Mouse (Mus musculus): Measurements from ENCODE around the gene Zfp568. TPM values are rescaled to one million over a fixed set of nuclear protein-coding genes. Genes with fewer than 3 reads are reported as not detected.

Gene Zfp568
- polyA plus RNA-seq, 1 experiment = 27.4 TPM

DNA sequence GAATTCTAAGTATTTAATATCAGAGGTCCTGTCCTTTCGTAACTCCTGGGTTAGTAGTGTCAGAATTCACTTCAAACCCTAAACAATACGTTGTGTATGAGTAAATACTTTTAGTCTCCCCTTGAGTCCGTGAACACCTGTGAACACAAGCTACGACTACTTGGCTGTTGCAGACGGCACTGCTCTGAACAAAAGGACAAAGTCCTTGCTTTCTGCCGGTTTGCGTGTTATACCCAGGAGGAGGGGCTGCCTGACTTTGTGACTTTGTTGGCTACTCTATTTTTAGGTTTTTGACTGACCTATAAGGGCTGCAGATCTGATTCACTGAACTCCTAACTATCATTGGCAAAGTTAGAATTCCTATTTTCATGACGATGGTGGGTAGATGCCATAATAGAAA lies 2.3 kb downstream of the Zfp568 start:
- H3ac ChIP-seq (ENCODE audit: control insufficient read depth, insufficient read length) = no peak overlapping the region
- H3K4me3 ChIP-seq = peak overlapping the region; percentile 54
- H3K27me3 ChIP-seq (ENCODE audit: control insufficient read depth, insufficient read depth, insufficient read length) = no peaks in the 10 kb centered on the region
- H3K79me2 ChIP-seq (ENCODE audit: control insufficient read depth, insufficient read depth) = peaks cover 72% of the 10 kb centered on the region
- no peak for TF ChIP-seq E2F4 (IDR thresholded peaks at IDR 0.05; ENCODE audit: insufficient read depth)
- TF ChIP-seq POLR2A (IDR thresholded peaks at IDR 0.05; ENCODE audit: insufficient read length, low read depth) = peak; percentile 42
- TF ChIP-seq TCF3 (IDR thresholded peaks at IDR 0.05; ENCODE audit: insufficient read length, low read depth) = no peak
- no peak for TF ChIP-seq MYOD1 (IDR thresholded peaks at IDR 0.05; ENCODE audit: control insufficient read depth in 1 of 3, insufficient read length in 2 of 3, low read depth in 2 of 3)
- H3K36me3 ChIP-seq (ENCODE audit: control insufficient read depth, insufficient read depth) = peaks cover 43% of the 10 kb centered on the region
- peak overlapping the region; percentile 93 for H3K4me2 ChIP-seq (ENCODE audit: low read depth)

DNA sequence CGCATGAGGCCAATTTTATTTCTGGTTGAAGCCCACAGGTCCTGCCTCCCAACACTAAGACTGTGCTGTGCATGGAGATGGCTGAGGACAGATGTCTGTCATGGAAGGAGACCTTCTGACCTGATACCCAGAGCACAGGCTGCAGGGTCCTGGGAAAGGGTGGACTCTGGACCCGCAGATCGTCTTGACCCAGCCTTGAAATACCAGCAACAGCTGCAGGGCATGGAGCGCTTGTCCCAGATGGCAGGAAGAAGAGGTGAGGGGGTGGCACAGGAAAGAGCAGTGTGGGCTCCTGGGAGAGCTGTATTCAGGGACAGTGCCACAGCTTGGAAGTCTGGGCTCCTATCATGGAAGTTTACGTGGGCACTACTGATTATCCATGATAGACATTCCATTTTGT lies 3.8 kb downstream of the Zfp568 start:
- H3K79me2 ChIP-seq (ENCODE audit: control insufficient read depth, insufficient read depth) = peaks cover 81% of the 10 kb centered on the region
- H3K4me2 ChIP-seq (ENCODE audit: low read depth) = peak overlapping the region; percentile 93
- peaks cover 51% of the 10 kb centered on the region for H3K36me3 ChIP-seq (ENCODE audit: control insufficient read depth, insufficient read depth)
- H3K27me3 ChIP-seq (ENCODE audit: control insufficient read depth, insufficient read depth, insufficient read length) = no peaks in the 10 kb centered on the region
- no peak overlapping the region for H3ac ChIP-seq (ENCODE audit: control insufficient read depth, insufficient read length)
- TF ChIP-seq POLR2AphosphoS2 (IDR thresholded peaks at IDR 0.05; ENCODE audit: insufficient read length, low read depth) = peak; percentile 39
- TF ChIP-seq TCF12 (IDR thresholded peaks at IDR 0.05; ENCODE audit: insufficient read depth, poor library complexity, severe bottlenecking) = peak; percentile 59
- TF ChIP-seq TCF3 (IDR thresholded peaks at IDR 0.05; ENCODE audit: insufficient read length, low read depth) = peak; percentile 34
- no peak for TF ChIP-seq E2F4 (IDR thresholded peaks at IDR 0.05; ENCODE audit: insufficient read depth)
- peak in 2 of 3 experiments; percentile 93 to 96 for TF ChIP-seq MYOD1 (IDR thresholded peaks at IDR 0.05; ENCODE audit: control insufficient read depth in 1 of 3, insufficient read length in 2 of 3, low read depth in 2 of 3)
- no peak for TF ChIP-seq USF1 (IDR thresholded peaks at IDR 0.05; ENCODE audit: low read depth)
- TF ChIP-seq POLR2A (IDR thresholded peaks at IDR 0.05; ENCODE audit: insufficient read length, low read depth) = no peak
- TF ChIP-seq CEBPB (IDR thresholded peaks at IDR 0.05; ENCODE audit: insufficient read depth, poor library complexity, severe bottlenecking) = no peak
- TF ChIP-seq SRF (IDR thresholded peaks at IDR 0.05; ENCODE audit: control insufficient read depth, insufficient read length, low read depth) = no peak
- no peak for TF ChIP-seq REST (IDR thresholded peaks at IDR 0.05; ENCODE audit: insufficient read depth, insufficient read length)
- TF ChIP-seq MAX (IDR thresholded peaks at IDR 0.05; ENCODE audit: low read depth) = no peak
- TF ChIP-seq MYOG (IDR thresholded peaks at IDR 0.05; ENCODE audit: control insufficient read depth in 1 of 3, insufficient read depth in 1 of 3, insufficient read length in 2 of 3, low read depth in 2 of 3) = peak; percentile 54 to 97 (median 85)
- H3K4me3 ChIP-seq = peak overlapping the region; percentile 54

DNA sequence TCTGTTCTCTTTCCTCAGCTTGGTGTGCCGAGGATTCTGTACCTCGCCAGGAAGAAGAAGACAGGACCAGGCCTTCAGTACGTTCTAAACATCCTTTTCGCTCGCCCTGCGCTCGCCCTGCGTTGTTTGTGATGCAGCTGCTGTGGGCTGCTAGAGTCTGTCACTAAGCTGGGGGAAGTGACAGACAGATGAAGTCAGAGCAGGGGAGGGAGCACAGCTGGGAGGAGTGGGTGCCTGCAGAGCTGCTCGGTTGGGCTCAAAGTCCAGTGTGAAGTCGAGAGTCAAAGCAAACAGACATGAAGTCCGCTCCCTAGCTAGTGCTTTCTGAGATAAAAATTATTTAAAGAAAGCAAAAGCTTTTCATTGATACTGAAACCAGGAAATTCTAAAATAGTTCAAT lies 5.3 kb downstream of the Zfp568 start:
- H3K4me2 ChIP-seq (ENCODE audit: low read depth) = peak overlapping the region; percentile 53
- H3K4me3 ChIP-seq = no peak overlapping the region
- H3K79me2 ChIP-seq (ENCODE audit: control insufficient read depth, insufficient read depth) = peaks cover 87% of the 10 kb centered on the region
- peaks cover 57% of the 10 kb centered on the region for H3K36me3 ChIP-seq (ENCODE audit: control insufficient read depth, insufficient read depth)
- TF ChIP-seq TCF12 (IDR thresholded peaks at IDR 0.05; ENCODE audit: insufficient read depth, poor library complexity, severe bottlenecking) = no peak
- TF ChIP-seq CEBPB (IDR thresholded peaks at IDR 0.05; ENCODE audit: insufficient read depth, poor library complexity, severe bottlenecking) = no peak
- no peak for TF ChIP-seq TCF3 (IDR thresholded peaks at IDR 0.05; ENCODE audit: insufficient read length, low read depth)
- no peak for TF ChIP-seq SRF (IDR thresholded peaks at IDR 0.05; ENCODE audit: control insufficient read depth, insufficient read length, low read depth)
- no peak for TF ChIP-seq POLR2A (IDR thresholded peaks at IDR 0.05; ENCODE audit: insufficient read length, low read depth)
- peak; percentile 4 to 90 (median 79) for TF ChIP-seq MYOD1 (IDR thresholded peaks at IDR 0.05; ENCODE audit: control insufficient read depth in 1 of 3, insufficient read length in 2 of 3, low read depth in 2 of 3)
- TF ChIP-seq REST (IDR thresholded peaks at IDR 0.05; ENCODE audit: insufficient read depth, insufficient read length) = no peak
- peak in 2 of 3 experiments; percentile 63 to 81 for TF ChIP-seq MYOG (IDR thresholded peaks at IDR 0.05; ENCODE audit: control insufficient read depth in 1 of 3, insufficient read depth in 1 of 3, insufficient read length in 2 of 3, low read depth in 2 of 3)
- TF ChIP-seq USF1 (IDR thresholded peaks at IDR 0.05; ENCODE audit: low read depth) = no peak
- TF ChIP-seq POLR2AphosphoS2 (IDR thresholded peaks at IDR 0.05; ENCODE audit: insufficient read length, low read depth) = no peak
- TF ChIP-seq E2F4 (IDR thresholded peaks at IDR 0.05; ENCODE audit: insufficient read depth) = no peak
- TF ChIP-seq MAX (IDR thresholded peaks at IDR 0.05; ENCODE audit: low read depth) = no peak
- H3ac ChIP-seq (ENCODE audit: control insufficient read depth, insufficient read length) = no peak overlapping the region
- H3K27me3 ChIP-seq (ENCODE audit: control insufficient read depth, insufficient read depth, insufficient read length) = no peaks in the 10 kb centered on the region

DNA sequence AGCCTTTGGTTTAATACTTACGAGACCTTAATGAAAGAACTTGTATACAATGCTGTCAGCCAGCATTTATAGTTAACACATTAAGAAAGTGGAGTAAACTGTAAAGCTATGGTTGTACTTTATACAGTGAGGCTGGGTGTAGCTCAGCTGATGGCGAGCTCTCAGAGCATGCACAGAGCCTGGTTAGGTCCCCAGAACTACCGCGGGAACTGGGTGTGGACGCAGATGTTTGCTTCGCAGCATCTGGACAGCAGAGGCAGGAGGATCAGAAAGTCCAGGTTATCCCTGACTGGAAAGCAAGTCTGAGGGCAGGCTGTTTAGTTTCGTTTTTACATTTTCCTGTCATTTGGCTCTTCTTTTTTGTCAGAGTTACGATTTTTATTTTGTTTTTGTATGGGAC lies 8.9 kb downstream of the Zfp568 start:
- no peak overlapping the region for H3K4me2 ChIP-seq (ENCODE audit: low read depth)
- TF ChIP-seq MYOG (IDR thresholded peaks at IDR 0.05; ENCODE audit: control insufficient read depth in 1 of 3, insufficient read depth in 1 of 3, insufficient read length in 2 of 3, low read depth in 2 of 3) = no peak
- TF ChIP-seq USF1 (IDR thresholded peaks at IDR 0.05; ENCODE audit: low read depth) = no peak
- no peak for TF ChIP-seq MAX (IDR thresholded peaks at IDR 0.05; ENCODE audit: low read depth)
- TF ChIP-seq E2F4 (IDR thresholded peaks at IDR 0.05; ENCODE audit: insufficient read depth) = no peak
- TF ChIP-seq POLR2AphosphoS2 (IDR thresholded peaks at IDR 0.05; ENCODE audit: insufficient read length, low read depth) = peak; percentile 29
- TF ChIP-seq POLR2A (IDR thresholded peaks at IDR 0.05; ENCODE audit: insufficient read length, low read depth) = no peak
- TF ChIP-seq TCF3 (IDR thresholded peaks at IDR 0.05; ENCODE audit: insufficient read length, low read depth) = no peak
- peaks cover 61% of the 10 kb centered on the region for H3K36me3 ChIP-seq (ENCODE audit: control insufficient read depth, insufficient read depth)
- H3K79me2 ChIP-seq (ENCODE audit: control insufficient read depth, insufficient read depth) = peaks cover 92% of the 10 kb centered on the region
- H3ac ChIP-seq (ENCODE audit: control insufficient read depth, insufficient read length) = no peak overlapping the region
- H3K27me3 ChIP-seq (ENCODE audit: control insufficient read depth, insufficient read depth, insufficient read length) = no peaks in the 10 kb centered on the region
- no peak overlapping the region for H3K4me3 ChIP-seq

DNA sequence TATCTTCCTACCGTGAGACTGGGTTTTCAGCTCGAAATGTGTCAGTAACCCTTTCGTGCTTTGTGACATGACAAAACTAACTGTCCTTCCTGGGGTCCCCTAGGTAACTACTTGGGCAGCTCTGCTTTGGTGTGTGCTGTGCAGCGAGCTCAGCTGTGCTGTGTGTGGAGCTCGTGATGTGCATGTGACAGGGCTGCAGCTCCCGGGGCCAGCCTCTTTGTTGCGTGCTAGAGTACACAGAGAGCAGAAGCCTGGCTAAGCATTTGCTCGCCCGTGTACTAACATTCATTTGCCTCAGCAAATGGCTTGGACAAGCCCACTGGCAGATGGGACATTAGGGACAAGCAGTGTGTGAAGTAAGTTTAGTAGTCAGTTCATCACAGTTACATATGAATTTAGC lies 9.6 kb downstream of the Zfp568 start:
- Histone ChIP-seq H3K4me2 (ENCODE audit: low read depth) (no peak overlapping the region), H3K79me2 (ENCODE audit: control insufficient read depth, insufficient read depth) (peaks cover 94% of the 10 kb centered on the region), H3K36me3 (ENCODE audit: control insufficient read depth, insufficient read depth) (peaks cover 65% of the 10 kb centered on the region), H3K4me3 (no peak overlapping the region), H3K27me3 (ENCODE audit: control insufficient read depth, insufficient read depth, insufficient read length) (no peaks in the 10 kb centered on the region), H3ac (ENCODE audit: control insufficient read depth, insufficient read length) (no peak overlapping the region)
- TF ChIP-seq MYOG (IDR thresholded peaks at IDR 0.05; ENCODE audit: control insufficient read depth in 1 of 3, insufficient read depth in 1 of 3, insufficient read length in 2 of 3, low read depth in 2 of 3) (no peak), CEBPB (IDR thresholded peaks at IDR 0.05; ENCODE audit: insufficient read depth, poor library complexity, severe bottlenecking) (no peak), POLR2A (IDR thresholded peaks at IDR 0.05; ENCODE audit: insufficient read length, low read depth) (no peak), USF1 (IDR thresholded peaks at IDR 0.05; ENCODE audit: low read depth) (no peak), MYOD1 (IDR thresholded peaks at IDR 0.05; ENCODE audit: control insufficient read depth in 1 of 3, insufficient read length in 2 of 3, low read depth in 2 of 3) (no peak), TCF3 (IDR thresholded peaks at IDR 0.05; ENCODE audit: insufficient read length, low read depth) (no peak), E2F4 (IDR thresholded peaks at IDR 0.05; ENCODE audit: insufficient read depth) (no peak), SRF (IDR thresholded peaks at IDR 0.05; ENCODE audit: control insufficient read depth, insufficient read length, low read depth) (no peak), POLR2AphosphoS2 (IDR thresholded peaks at IDR 0.05; ENCODE audit: insufficient read length, low read depth) (no peak), TCF12 (IDR thresholded peaks at IDR 0.05; ENCODE audit: insufficient read depth, poor library complexity, severe bottlenecking) (no peak), MAX (IDR thresholded peaks at IDR 0.05; ENCODE audit: low read depth) (no peak), REST (IDR thresholded peaks at IDR 0.05; ENCODE audit: insufficient read depth, insufficient read length) (no peak)

All from myocyte (in vitro differentiated cells).